Mouse (Mus musculus): ENCODE results near the gene Slc25a13. TPM values are rescaled to one million over a fixed set of nuclear protein-coding genes. Genes with fewer than 3 reads are reported as not detected.
A peak's percentile ranks its signal among the peaks of the same experiment; 100 is the strongest.

The Slc25a13 gene
- total and polyA plus RNA-seq, 3 experiments, result not detected

DNA sequence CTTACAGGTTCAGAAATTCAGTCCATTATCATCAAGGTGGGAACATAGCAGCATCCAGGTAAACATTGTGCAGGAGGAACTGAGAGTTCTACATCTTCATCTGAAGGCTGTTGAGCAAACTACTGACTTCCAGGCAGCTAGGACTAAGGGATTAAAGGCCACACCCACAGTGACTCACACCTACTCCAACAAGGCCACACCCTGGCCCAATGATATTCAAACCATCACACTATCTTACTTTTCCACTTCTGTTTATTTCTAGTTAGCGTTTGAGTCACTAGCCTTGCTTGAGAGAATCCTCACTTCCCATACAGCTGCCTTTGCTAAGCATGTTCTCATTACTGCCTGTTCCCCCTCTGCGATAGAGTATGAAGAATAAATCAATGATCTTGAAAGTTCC is 13.3 kb upstream of the Slc25a13 start:
- H3K4me1 ChIP-seq (ENCODE audit: control insufficient read depth in 1 of 2, insufficient read depth in 2 of 2), result peaks cover 0 to 9% of the 10 kb centered on the region in 2 experiments; a peak in 2 of 4 replicates
- TF ChIP-seq CHD1 (IDR thresholded peaks at IDR 0.05; ENCODE audit: low read depth, low read length) (no peak), NELFE (IDR thresholded peaks at IDR 0.05; ENCODE audit: low read depth, low read length) (no peak), IRF4 (IDR thresholded peaks at IDR 0.05; ENCODE audit: low read depth, low read length) (0 out of 2 replicates have a peak, but pooled peaks have one; percentile 11), ETS1 (conservative IDR thresholded peaks at IDR 0.05; ENCODE audit: low read depth, low read length) (peak; percentile 16; the same call in 1 of the 2 replicates), EP300 (IDR thresholded peaks at IDR 0.05; ENCODE audit: low read length) (peak; percentile 39; the same call in 1 of the 2 replicates), JUND (conservative IDR thresholded peaks at IDR 0.05; ENCODE audit: low read depth, low read length) (no peak)
- H3K27ac ChIP-seq (ENCODE audit: insufficient read depth, low read depth), result no peak overlapping the region
- no peaks in the 10 kb centered on the region for H3K9me3 ChIP-seq (replicated peaks; ENCODE audit: low read length)
- DNase-seq (ENCODE audit: extremely low read depth), result peak; percentile 72
- H3K9ac ChIP-seq (ENCODE audit: insufficient read depth, low read depth), result no peak overlapping the region
- in situ Hi-C loops (cut with MboI; ENCODE audit: low pct_ligation_motif_present, low pct_unique_long_range_greater_than_20kb, low sequenced_read_pairs) (no loop called here), dilution Hi-C loops (cut with MboI; ENCODE audit: extremely low pct_ligation_motif_present, extremely low pct_unique_long_range_greater_than_20kb, low sequenced_read_pairs) (no loop called here)
- H3K27me3 ChIP-seq (replicated peaks), result no peaks in the 10 kb centered on the region
- H3K4me2 ChIP-seq (ENCODE audit: insufficient read depth, low read depth, poor library complexity, severe bottlenecking), result no peak overlapping the region
- H3K36me3 ChIP-seq (replicated peaks in 1 of 2; ENCODE audit: control insufficient read depth in 1 of 2, insufficient read depth in 1 of 2, low read length in 1 of 2), result no peaks in the 10 kb centered on the region
- H3K4me3 ChIP-seq (replicated peaks in 1 of 3; ENCODE audit: low read depth in 2 of 3, low read length in 2 of 3, poor library complexity in 1 of 3), result no peak overlapping the region
- no peaks in the 10 kb centered on the region for H3K79me2 ChIP-seq (replicated peaks; ENCODE audit: control insufficient read depth, extremely low read depth, insufficient read depth, poor library complexity, severe bottlenecking)

DNA sequence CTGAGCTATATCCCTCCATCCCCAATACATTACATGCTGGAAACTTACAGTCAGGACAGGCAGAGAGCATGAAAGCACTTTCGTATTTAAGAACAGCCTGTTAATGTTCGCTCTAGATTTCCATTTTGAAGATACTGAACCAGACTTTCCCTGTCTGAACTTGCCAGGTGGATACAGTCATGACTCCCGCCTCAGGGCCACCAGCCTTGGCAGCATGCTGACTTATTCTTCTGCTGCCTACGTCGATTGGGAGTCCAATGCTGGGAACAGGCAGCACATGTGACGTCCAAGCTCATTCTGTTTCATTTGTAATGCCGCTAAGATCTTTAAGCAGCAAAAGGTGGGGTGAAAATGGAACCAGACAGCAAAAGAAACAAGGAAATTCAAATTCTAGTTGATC is 5.7 kb upstream of the Slc25a13 start:
- no peaks in the 10 kb centered on the region for H3K36me3 ChIP-seq (replicated peaks in 1 of 2; ENCODE audit: control insufficient read depth in 1 of 2, insufficient read depth in 1 of 2, low read length in 1 of 2)
- H3K27me3 ChIP-seq (replicated peaks), result no peaks in the 10 kb centered on the region
- no peak overlapping the region for H3K4me2 ChIP-seq (ENCODE audit: insufficient read depth, low read depth, poor library complexity, severe bottlenecking)
- H3K4me3 ChIP-seq (replicated peaks in 1 of 3; ENCODE audit: low read depth in 2 of 3, low read length in 2 of 3, poor library complexity in 1 of 3), result no peak overlapping the region
- no peak overlapping the region for H3K27ac ChIP-seq (ENCODE audit: insufficient read depth, low read depth)
- dilution Hi-C loops (cut with MboI; ENCODE audit: extremely low pct_ligation_motif_present, extremely low pct_unique_long_range_greater_than_20kb, low sequenced_read_pairs) (no loop called here), in situ Hi-C loops (cut with MboI; ENCODE audit: low pct_ligation_motif_present, low pct_unique_long_range_greater_than_20kb, low sequenced_read_pairs) (no loop called here)
- no peaks in the 10 kb centered on the region for H3K9me3 ChIP-seq (replicated peaks; ENCODE audit: low read length)
- no peak for TF ChIP-seq JUND (conservative IDR thresholded peaks at IDR 0.05; ENCODE audit: low read depth, low read length)
- peaks cover 9 to 21% of the 10 kb centered on the region in 2 experiments; a peak in 3 of 4 replicates for H3K4me1 ChIP-seq (ENCODE audit: control insufficient read depth in 1 of 2, insufficient read depth in 2 of 2)
- DNase-seq (ENCODE audit: extremely low read depth), result no peak
- no peaks in the 10 kb centered on the region for H3K79me2 ChIP-seq (replicated peaks; ENCODE audit: control insufficient read depth, extremely low read depth, insufficient read depth, poor library complexity, severe bottlenecking)
- H3K9ac ChIP-seq (ENCODE audit: insufficient read depth, low read depth), result no peak overlapping the region

DNA sequence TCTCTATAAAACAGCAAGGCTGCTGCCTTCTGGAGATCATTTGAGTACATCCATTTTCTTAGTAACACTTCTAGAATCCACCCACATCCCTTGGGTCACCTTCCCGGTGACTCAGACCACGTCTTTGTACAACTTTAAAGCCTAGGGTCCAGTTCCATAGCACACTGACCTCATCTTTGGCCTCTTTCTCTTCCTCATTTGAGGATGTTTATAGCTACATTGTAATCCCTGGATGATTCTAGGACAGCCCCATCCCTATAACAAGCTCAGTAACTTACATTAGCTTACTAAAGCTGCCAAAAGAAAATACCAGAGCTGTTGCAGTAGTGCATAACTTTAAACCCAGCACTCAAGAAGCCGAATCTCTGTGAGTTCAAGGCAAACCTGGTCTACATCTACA is 3.6 kb upstream of the Slc25a13 start:
- H3K79me2 ChIP-seq (replicated peaks; ENCODE audit: control insufficient read depth, extremely low read depth, insufficient read depth, poor library complexity, severe bottlenecking), result no peaks in the 10 kb centered on the region
- H3K4me1 ChIP-seq (ENCODE audit: control insufficient read depth in 1 of 2, insufficient read depth in 2 of 2), result peaks cover 9 to 21% of the 10 kb centered on the region in 2 experiments; a peak in 3 of 4 replicates
- peak overlapping the region; percentile 51; the same call in 1 of the 2 replicates for H3K27ac ChIP-seq (ENCODE audit: insufficient read depth, low read depth)
- dilution Hi-C loops (cut with MboI; ENCODE audit: extremely low pct_ligation_motif_present, extremely low pct_unique_long_range_greater_than_20kb, low sequenced_read_pairs) (no loop called here), in situ Hi-C loops (cut with MboI; ENCODE audit: low pct_ligation_motif_present, low pct_unique_long_range_greater_than_20kb, low sequenced_read_pairs) (no loop called here)
- no peak overlapping the region for H3K9ac ChIP-seq (ENCODE audit: insufficient read depth, low read depth)
- no peak overlapping the region for H3K4me3 ChIP-seq (replicated peaks in 1 of 3; ENCODE audit: low read depth in 2 of 3, low read length in 2 of 3, poor library complexity in 1 of 3)
- H3K4me2 ChIP-seq (ENCODE audit: insufficient read depth, low read depth, poor library complexity, severe bottlenecking), result no peak overlapping the region
- no peaks in the 10 kb centered on the region for H3K9me3 ChIP-seq (replicated peaks; ENCODE audit: low read length)
- no peaks in the 10 kb centered on the region for H3K36me3 ChIP-seq (replicated peaks in 1 of 2; ENCODE audit: control insufficient read depth in 1 of 2, insufficient read depth in 1 of 2, low read length in 1 of 2)
- peak; percentile 60 for DNase-seq (ENCODE audit: extremely low read depth)
- H3K27me3 ChIP-seq (replicated peaks), result no peaks in the 10 kb centered on the region
- TF ChIP-seq IRF4 (IDR thresholded peaks at IDR 0.05; ENCODE audit: low read depth, low read length), result peak; percentile 67
- peak; percentile 57 for TF ChIP-seq ETS1 (conservative IDR thresholded peaks at IDR 0.05; ENCODE audit: low read depth, low read length)
- TF ChIP-seq EP300 (IDR thresholded peaks at IDR 0.05; ENCODE audit: low read length), result peak; percentile 63; the same call in 1 of the 2 replicates
- TF ChIP-seq MEF2A (IDR thresholded peaks at IDR 0.05; ENCODE audit: borderline replicate concordance, low read depth, low read length), result peak; percentile 86
- no peak for TF ChIP-seq HCFC1 (IDR thresholded peaks at IDR 0.05; ENCODE audit: low read depth, low read length)
